Mouse (Mus musculus) lung, adult 18-20 months (tissue): ENCODE results near the gene Omp.

Experiments
- DNase-seq, 2 experiments: peaks; one replicate each; pipeline ENCODE4 v3.0.0; 2022; ENCODE audit warnings: mixed read lengths in 2 of 2

Gene Omp

GRCm38 (mm10) chr7:98139216-98139615 lies 6.1 kb downstream of the Omp start:
- no peak for DNase-seq

- no peak for DNase-seq
Measured at GRCm38 (mm10) chr7:98137995-98138394, 7.3 kb downstream of the Omp start.

- DNase-seq, result no peak
Measured at GRCm38 (mm10) chr7:98137583-98137982, 7.7 kb downstream of the Omp start.

DNA sequence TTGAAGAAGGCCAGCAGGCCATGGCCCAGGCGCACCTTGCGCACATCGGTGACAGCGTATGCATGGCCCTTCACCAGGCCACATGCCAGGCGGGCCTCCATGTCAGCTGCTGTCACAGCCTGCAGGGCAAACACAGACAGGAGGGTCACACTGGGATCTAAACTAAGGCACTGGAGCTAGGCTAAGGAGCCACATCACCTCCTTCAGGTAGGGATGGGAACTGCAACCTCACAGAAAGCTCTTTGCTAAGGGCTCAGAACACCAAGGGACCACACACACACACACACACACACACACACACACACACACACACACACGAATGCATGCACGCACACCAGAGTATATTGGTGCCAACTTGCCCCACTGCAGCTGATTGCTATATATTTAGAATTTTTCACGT lies 13.6 kb downstream of the Omp start:
- DNase-seq, result no peak

DNA sequence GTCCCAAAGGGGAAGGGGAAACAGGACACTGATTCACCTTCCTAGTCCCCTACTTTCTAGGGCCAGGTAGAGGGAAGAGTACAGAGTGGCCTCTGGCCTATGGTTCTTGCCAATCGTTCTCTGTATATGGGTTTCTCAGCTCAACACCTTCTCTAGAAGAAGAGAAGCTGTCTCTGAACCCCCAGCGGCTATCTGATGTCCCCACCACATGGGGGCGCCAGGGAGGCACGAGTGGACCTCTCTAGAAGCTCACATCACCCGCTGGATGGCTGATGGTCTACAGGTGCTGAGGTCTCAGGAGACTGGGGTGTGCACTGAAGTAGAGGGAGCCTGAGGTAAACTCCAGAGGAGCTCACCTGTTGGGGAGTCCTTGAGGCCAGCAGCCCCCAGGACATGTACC lies 19.8 kb downstream of the Omp start:
- peak in 1 of 2 experiments; percentile 21 for DNase-seq

DNA sequence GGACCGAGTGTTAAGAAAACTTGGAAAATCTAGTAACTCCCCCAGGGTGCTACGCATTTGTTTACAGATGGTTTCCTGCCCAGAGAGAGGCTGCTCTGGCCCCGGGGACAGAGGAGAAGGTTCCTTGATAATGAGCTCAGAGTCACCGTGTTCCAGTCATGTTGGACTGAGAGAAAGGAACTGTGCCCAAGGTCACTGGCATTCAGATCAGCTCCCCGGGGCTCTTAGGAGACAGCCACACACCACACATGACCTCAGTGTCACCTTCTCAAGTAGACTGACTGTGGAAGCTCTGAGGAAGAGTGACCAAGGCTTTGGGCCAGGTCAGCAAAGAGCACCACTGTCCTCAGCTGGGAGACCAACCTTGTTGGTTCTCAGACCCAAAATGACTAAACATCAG lies 20.6 kb downstream of the Omp start:
- no peak for DNase-seq

DNA sequence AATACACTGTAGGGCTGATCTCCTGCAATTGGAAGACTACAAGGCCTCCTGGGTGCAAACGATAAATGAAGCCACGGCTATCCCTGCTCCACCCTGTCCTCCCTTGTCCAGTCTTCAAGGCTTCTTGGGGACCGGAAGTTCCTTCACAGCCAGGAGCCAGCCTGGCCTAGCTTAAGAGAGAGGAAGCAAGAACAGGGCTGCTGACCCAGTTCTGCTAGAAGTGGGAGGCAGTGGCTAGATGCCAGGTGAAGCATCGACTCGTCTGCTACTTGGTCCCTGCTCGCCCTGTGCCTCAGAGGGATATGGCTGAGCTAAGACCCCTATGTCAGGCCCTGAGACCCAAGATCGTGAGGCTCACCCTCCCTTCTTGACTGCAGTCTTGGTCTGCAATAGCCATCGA lies 23.6 kb downstream of the Omp start:
- DNase-seq, result no peak

GRCm38 (mm10) chr7:98121241-98121640 lies 24.1 kb downstream of the Omp start:
- DNase-seq, result no peak

DNA sequence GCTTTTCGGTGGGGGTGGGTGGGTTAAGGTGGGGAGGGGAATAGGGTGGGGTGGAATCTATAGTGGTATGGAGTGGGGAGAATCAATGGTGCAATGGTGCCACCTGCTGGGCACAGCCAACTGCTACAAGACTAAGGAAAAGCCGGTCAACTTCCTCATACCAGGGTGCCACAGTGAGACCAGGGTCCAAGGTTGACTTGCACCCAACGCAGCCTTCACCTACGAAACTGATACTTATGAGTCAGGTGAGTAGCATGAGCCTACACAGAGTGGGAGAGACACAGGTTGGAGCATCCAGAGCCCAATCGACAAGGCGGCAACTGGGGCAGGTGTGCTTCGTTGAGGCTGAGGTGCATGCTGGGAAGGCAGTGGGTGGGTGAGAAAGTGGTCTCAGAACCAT lies 25.0 kb downstream of the Omp start:
- peak; percentile 66 to 68 for DNase-seq

DNA sequence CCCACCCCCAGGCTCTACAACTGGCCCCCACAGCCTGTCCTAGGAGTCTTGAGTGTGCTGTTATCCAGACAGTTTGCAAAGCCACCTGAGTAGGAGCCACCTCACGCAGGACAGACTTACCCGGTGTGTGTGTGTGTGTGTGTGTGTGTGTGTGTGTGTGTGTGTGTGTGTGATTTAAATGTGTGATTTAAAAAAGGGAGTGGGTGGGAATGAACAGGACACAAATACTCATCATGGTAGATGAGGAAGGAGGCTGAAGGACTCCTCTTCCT lies 25.4 kb downstream of the Omp start:
- no peak for DNase-seq

DNA sequence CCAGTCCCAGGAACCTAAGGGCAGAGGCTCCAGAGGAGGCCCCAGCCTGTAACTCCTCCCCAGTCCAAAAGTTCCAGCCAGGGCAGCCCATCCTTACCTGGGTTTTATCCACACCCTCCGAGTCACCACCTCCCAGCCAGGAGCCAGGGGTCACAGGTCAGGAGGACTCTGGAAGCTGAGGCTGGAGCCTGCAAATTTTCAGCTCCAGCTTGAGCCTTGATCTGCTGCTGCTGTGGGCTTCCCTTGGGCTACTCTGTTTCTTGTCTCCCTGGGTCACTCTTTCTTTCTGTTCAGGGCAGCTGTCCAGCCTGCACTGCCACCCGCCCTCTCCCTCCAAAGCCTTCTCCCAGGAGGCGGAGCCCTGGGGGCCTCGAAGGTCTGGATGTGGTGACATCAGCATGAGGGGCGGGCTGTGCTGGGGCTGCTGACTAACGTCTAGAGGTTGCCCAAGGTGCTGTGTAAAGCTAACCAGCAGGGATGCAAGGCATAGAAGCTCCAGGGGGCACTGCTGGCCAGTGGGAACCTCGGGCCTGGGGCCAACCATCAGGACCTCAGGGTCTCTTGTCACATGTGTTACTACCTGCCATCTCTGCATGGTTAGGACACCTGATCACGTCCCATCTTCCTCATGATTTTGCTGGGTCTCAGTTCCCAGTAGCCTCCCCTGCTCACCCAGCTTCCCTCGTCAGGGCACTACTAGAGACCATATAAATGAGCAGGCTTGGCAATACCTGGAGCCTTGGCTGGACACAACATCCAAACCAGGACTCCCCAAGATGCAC lies 25.9 kb downstream of the Omp start, which contains the start of gene Myo7a:
Gene Myo7a (minus strand): TSS at position 346 of the 782 bp plus-strand sequence.
- DNase-seq, result peak in 1 of 2 experiments; percentile 20

GRCm38 (mm10) chr7:98117012-98117660 lies 28.2 kb downstream of the Omp start:
- peak; percentile 76 to 77 for DNase-seq

- DNase-seq, result no peak
Measured at GRCm38 (mm10) chr7:98114656-98115055, 30.6 kb downstream of the Omp start.

- no peak for DNase-seq
Measured at GRCm38 (mm10) chr7:98111233-98111632, 34.1 kb downstream of the Omp start.

DNA sequence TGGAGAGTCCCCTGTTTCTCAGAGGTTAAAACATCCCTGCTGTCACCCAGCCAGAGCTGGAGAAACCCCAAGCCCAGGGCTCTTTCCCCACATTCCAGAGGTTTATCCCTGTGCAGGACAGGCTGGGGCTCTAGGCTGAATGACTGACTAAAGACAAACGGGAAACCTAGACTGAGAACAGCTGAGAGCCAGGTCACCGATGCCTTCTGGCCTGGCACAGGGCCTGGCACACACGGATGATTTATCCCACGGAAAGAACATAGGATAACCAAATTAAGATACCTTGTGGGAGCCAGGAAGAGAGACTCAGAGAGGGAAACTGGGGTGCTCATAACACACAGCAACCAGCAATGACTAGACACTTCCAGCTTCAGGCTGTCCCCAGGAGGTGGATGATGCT lies 35.5 kb downstream of the Omp start:
- no peak for DNase-seq

GRCm38 (mm10) chr7:98108636-98109430 lies 36.5 kb downstream of the Omp start:
- no peak for DNase-seq

GRCm38 (mm10) chr7:98106272-98106671 lies 39.0 kb downstream of the Omp start:
- no peak for DNase-seq

GRCm38 (mm10) chr7:98104481-98105435 lies 40.5 kb downstream of the Omp start:
- peak; percentile 22 to 38 for DNase-seq

DNA sequence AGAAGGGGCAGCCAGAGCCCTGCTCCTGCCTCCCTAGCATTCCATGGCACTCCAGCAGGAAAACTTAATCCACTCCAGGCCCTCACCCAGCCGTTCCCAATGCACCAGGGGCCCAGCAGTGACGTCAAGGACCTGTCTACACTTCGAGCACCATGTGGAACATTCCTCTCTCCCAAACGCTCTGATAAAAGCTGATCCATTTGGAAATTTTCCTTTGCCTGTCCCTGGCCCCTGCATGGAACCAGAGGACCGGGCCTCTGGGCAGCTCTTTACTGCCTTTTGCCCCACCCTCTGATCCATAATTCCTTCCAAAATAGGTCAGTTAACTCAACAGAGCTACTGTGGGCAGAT lies 41.4 kb downstream of the Omp start:
- no peak for DNase-seq

DNA sequence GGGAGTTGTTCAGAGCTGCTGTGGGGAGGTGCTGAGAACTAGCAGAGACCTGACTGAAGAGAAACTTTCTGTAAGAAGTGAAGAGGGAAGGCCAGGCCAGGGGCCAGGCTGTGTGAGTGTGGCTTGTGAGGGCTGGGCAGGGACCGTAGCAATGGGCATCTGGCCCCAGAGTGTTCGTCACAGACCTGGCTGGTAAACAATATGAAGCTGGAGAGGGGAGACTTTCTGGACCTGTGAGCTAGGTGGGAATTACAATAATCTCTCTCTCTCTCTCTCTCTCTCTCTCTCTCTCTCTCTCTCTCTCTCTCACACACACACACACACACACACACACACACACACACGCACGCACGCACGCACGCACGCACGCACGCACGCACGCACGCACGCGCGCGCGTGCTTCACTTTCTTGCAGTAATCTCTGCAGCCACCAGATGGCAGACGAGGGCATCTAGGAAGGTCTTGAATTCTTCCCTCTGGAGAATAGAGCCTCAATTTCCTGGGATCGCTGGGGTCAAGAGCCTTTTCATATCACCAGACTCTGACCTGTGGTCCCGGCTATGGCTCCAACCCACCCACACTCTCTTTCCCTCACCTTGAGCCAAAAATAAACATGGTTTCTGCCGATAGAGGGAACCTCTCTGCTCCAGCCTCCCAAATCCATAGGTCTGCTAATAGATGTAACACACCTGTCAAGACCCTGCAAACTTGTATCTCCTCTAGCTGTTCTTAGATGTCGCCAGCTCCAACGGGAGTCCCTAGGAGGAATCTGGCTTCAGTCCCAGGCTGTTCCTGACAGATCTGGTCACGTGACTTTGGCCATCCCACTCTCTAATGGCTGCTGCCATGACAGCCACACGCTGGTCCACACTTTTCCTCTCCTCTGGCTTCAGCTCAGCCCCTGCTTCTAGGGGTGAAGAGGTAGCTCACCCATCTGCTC lies 42.0 kb downstream of the Omp start:
- DNase-seq, result peak; percentile 78 to 84

DNA sequence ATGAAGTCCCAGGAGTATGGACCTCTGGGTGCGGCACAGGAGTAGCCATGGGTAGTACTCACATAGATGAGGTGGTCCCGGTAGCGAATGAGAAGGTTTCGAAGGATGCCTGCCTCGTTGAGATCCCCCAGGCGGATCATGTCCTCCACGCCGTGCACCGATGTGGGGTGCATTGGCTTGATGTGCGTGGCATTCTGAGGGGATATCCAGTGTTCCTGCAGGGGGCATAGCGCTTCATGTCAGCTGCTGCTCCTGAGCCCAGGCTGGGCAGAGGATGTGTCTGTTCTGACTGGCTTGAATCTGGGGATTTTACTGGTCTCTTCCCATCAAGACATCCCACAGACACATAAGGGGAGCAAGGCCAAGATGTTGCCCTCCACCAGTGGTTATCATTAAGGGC lies 42.8 kb downstream of the Omp start:
- no peak for DNase-seq

GRCm38 (mm10) chr7:98097557-98097956 lies 47.7 kb downstream of the Omp start:
- no peak for DNase-seq
